Mouse (Mus musculus) embryonic facial prominence, embryonic 13.5 days (tissue): ENCODE data around the gene Lrrc4b. TPM values are rescaled to one million over a fixed set of nuclear protein-coding genes. Genes with fewer than 3 reads are reported as not detected.

Experiments used
- ATAC-seq: fragments of 200-750 bp; cut with Nextera tagmentation; 2 replicates; pipeline ENCODE4 v1.8.0; 2017; ENCODE audit warnings: low read depth; ENCODE audit not compliant: insufficient number of reproducible peaks, insufficient read depth, low FRiP score, low TSS enrichment
- H3K27ac ChIP-seq: fragments of 300-500 bp; sonication (generic); 2 replicates; pipeline ENCODE4 v1.5.1; 2015; ENCODE audit warnings: moderate library complexity, mild to moderate bottlenecking, inconsistent platforms
- H3K27me3 ChIP-seq: fragments of 300-500 bp; sonication (generic); 2 replicates; pipeline ENCODE4 v1.6.1; 2015; ENCODE audit warnings: mild to moderate bottlenecking, inconsistent platforms
- H3K36me3 ChIP-seq: fragments of 300-500 bp; sonication (generic); 2 replicates; pipeline ENCODE4 v1.6.1; 2015; ENCODE audit warnings: mild to moderate bottlenecking, inconsistent platforms
- H3K4me1 ChIP-seq: fragments of 300-500 bp; sonication (generic); 2 replicates; pipeline ENCODE4 v1.6.1; 2015; ENCODE audit warnings: inconsistent platforms
- H3K4me2 ChIP-seq: fragments of 300-500 bp; sonication (generic); 2 replicates; pipeline ENCODE4 v1.6.1; 2015; ENCODE audit warnings: moderate library complexity, mild to moderate bottlenecking, inconsistent platforms
- H3K4me3 ChIP-seq: fragments of 300-500 bp; sonication (generic); 2 replicates; pipeline ENCODE4 v1.5.1; 2015; ENCODE audit warnings: mild to moderate bottlenecking, inconsistent platforms
- H3K9ac ChIP-seq: fragments of 300-500 bp; sonication (generic); 2 replicates; pipeline ENCODE4 v1.6.1; 2015; ENCODE audit warnings: mild to moderate bottlenecking, inconsistent platforms
- H3K9me3 ChIP-seq: fragments of 300-500 bp; sonication (generic); 2 replicates; pipeline ENCODE4 v1.6.1; 2016; ENCODE audit warnings: inconsistent platforms
- WGBS: fragments of 180-500 bp; shearing (Covaris S2); methylation state at CpG from one replicate; pipeline ENCODE4 v1.1.7; 2015; ENCODE audit warnings: mixed read lengths; 5-methylcytosine and 5-hydroxymethylcytosine counted together
- polyA plus RNA-seq: library from polyadenylated mRNA; unstranded; fragments of >200 nt; fragmentation: Nextera tagmentation; extraction: Ambion mirVana; gene quantifications from 2 replicates; pipeline ENCODE4 v1.2.1, GENCODE M21; 2015

The Lrrc4b gene
- polyA plus RNA-seq, 1 experiment from 2014 or later = 1.5 TPM

DNA sequence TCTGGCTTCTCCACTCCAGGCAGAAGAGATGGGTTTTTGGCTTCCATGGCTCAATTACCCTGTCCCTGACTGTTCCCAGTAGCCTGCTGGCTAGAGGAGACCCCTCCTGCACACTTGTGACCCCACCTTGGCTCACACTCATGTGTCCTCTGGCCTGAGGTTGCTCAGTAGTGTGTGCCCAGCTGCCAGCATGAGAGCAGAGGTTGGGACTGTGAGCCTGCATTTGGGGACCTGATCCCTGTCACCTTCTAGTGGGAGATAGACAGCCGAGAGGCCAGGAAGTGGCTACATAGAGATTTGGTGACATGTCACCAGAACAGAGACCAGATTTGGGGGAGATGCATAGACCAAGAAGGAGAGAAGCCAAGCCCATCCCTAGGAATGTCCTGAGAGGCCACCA lies 8.4 kb downstream of the Lrrc4b start:
- Histone ChIP-seq H3K4me2 (no peak overlapping the region), H3K4me3 (no peak overlapping the region), H3K27ac (no peak overlapping the region), H3K9ac (no peak overlapping the region), H3K4me1 (peaks cover 7% of the 10 kb centered on the region), H3K9me3 (no peaks in the 10 kb centered on the region), H3K27me3 (peaks cover 67% of the 10 kb centered on the region), H3K36me3 (no peaks in the 10 kb centered on the region)
- 80% methylated on average over 1 of the region's 1 CpGs for WGBS
- no peak for ATAC-seq

DNA sequence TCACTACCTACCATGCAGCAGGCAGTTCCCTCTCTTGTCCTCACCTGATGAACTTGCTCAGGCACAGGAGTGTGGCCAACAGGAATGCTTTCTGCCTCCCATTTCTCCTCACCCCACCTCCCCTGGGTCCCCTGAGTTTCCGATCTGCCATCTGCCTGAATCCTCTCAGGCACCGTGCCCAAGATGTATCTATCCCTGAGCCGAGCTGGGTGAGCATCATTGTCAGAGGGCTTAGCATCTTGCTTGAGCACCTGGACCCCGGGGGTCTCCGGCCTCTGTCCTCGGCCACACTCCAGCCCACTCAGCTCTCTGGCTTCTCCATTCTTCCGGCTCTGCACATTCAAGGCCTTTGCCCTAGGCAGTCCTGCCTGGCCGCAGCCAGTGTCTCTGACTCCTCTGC lies 9.1 kb downstream of the Lrrc4b start:
- WGBS = 49% methylated on average over 8 of the region's 8 CpGs
- Histone ChIP-seq H3K36me3 (no peaks in the 10 kb centered on the region), H3K27me3 (peaks cover 67% of the 10 kb centered on the region), H3K27ac (no peak overlapping the region), H3K4me3 (no peak overlapping the region), H3K9me3 (no peaks in the 10 kb centered on the region), H3K4me1 (peaks cover 12% of the 10 kb centered on the region), H3K4me2 (no peak overlapping the region), H3K9ac (no peak overlapping the region)
- ATAC-seq = no peak

DNA sequence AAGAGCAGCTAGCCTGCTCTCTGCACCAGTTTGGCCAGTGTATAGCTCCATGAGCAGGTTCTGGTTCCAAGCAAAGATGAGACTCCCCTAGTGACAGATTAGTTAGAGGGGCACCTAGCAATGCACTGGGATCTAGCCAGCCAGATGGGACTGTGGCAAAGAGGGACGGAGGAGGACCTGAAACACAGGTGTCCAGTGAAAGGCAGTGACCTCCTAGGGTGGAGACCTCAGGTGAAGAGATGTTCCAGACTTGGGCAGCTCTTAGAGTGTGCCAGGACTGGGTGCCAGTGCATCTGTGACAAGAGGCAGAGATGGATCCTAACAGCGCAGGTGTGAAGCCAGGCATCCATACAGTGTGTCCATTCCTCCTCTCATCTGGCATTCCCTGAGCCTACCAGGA lies 10.9 kb downstream of the Lrrc4b start:
- Histone ChIP-seq H3K4me1 (peaks cover 24% of the 10 kb centered on the region), H3K9ac (no peak overlapping the region), H3K27ac (no peak overlapping the region), H3K36me3 (no peaks in the 10 kb centered on the region), H3K4me2 (no peak overlapping the region), H3K4me3 (no peak overlapping the region), H3K27me3 (peaks cover 79% of the 10 kb centered on the region), H3K9me3 (no peaks in the 10 kb centered on the region)
- 77% methylated on average over 2 of the region's 2 CpGs for WGBS
- ATAC-seq = no peak

DNA sequence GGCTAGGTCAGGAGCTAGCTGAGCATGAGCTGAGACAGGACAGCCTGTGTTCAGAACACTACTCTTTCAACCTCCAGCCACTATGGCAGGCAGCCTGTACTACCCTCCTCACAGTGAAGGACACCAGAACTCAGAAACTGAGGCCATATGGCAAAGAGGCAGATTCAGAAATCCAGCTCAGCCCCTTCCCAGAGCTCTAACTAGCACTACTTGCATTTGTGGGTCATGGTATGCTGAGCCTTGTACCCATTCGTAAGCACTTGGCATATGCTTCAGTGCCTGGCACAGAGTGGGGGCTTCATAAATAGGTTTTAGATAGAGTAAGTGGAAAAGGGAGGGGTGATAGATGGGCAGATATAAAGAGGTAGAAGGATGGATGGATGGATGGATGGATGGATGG lies 11.7 kb downstream of the Lrrc4b start:
- no peaks in the 10 kb centered on the region for H3K9me3 ChIP-seq
- H3K4me1 ChIP-seq = peaks cover 32% of the 10 kb centered on the region
- peaks cover 83% of the 10 kb centered on the region for H3K27me3 ChIP-seq
- H3K36me3 ChIP-seq = no peaks in the 10 kb centered on the region
- WGBS = 90% methylated on average over 1 of the region's 1 CpGs
- H3K27ac ChIP-seq = no peak overlapping the region
- H3K9ac ChIP-seq = no peak overlapping the region
- no peak overlapping the region for H3K4me3 ChIP-seq
- H3K4me2 ChIP-seq = no peak overlapping the region
- no peak for ATAC-seq

DNA sequence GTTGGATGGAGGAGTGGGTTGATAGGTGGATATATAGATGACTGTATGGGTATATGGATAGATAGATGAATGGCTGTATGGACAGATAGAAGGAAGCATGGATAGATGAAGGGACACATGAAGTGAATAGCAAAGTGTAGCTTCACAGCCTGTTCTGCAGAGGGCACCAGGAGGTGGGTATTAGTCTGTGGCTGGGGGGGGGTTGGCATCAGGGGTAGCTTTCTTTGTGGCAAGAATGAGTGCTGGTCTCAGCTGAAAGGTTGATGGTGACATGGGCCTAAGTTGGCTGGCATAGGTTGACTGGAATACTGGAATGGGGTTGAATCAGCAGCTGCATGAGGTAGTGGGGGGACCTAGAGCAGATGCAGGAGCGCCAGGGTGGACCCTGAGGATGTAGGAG lies 12.4 kb downstream of the Lrrc4b start:
- peak overlapping the region; percentile 61; the same call in 1 of the 2 replicates for H3K4me2 ChIP-seq
- H3K4me1 ChIP-seq = peaks cover 33% of the 10 kb centered on the region
- peak overlapping the region; percentile 71; the same call in 1 of the 2 replicates for H3K9ac ChIP-seq
- ATAC-seq = no peak
- H3K27me3 ChIP-seq = peaks cover 83% of the 10 kb centered on the region
- H3K4me3 ChIP-seq = no peak overlapping the region
- WGBS = 0% methylated on average over 1 of the region's 1 CpGs
- no peak overlapping the region for H3K27ac ChIP-seq
- no peaks in the 10 kb centered on the region for H3K9me3 ChIP-seq
- H3K36me3 ChIP-seq = no peaks in the 10 kb centered on the region

DNA sequence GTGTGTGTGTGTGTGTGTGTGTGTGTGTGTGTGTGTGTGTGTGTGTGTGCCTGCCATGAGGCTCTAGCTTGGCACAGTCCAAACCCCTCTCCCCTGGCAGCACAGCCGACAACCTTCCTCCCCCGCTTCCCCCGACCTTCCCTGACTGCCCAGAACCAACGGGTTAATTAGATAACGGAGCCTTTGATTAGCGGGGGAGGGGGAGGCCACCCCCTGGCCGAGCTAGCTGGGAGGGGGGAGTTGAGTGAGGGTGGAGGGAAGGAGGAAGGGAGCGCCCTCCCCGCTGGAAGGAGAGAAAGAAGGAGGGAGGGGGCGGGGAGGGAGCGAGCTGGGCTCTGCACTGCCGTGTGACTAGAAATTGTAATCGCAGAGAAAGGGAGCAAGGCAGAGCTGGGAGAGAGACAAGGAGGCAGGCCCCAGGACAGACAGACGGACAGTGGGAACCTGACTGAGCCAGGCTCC lies 12.9 kb downstream of the Lrrc4b start:
- Histone ChIP-seq H3K36me3 (no peaks in the 10 kb centered on the region), H3K4me3 (peak overlapping the region; percentile 45), H3K4me1 (peaks cover 33% of the 10 kb centered on the region), H3K4me2 (peak overlapping the region; percentile 61), H3K9me3 (no peaks in the 10 kb centered on the region), H3K9ac (peak overlapping the region; percentile 71), H3K27ac (no peak overlapping the region), H3K27me3 (peaks cover 88% of the 10 kb centered on the region)
- 1% methylated on average over 14 of the region's 14 CpGs for WGBS
- no peak for ATAC-seq

DNA sequence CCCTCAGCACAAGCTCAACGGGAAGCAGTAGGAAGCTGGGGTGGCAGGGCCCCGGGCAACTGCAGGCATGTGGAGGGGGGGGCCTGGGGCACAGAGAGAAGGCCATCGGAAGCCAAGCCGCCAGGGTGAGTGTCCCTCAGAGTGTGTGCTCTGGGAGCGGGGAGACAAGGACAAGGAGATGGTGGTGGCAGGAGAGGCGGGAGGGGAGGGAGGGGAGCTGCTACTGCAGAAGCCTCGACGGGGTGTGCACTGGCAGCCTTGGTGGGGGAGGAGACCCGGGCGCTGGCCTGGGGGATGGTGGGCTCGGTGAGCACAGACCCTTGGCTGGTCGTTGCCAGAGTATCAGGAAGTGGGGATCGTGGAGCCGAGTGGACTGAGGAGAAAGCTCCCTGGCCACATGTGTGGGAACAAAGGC lies 13.6 kb downstream of the Lrrc4b start:
- no peak for ATAC-seq
- Histone ChIP-seq H3K9me3 (no peaks in the 10 kb centered on the region), H3K4me2 (peak overlapping the region; percentile 61), H3K9ac (peak overlapping the region; percentile 71), H3K4me1 (peaks cover 33% of the 10 kb centered on the region), H3K27ac (no peak overlapping the region), H3K4me3 (peak overlapping the region; percentile 45), H3K27me3 (peaks cover 91% of the 10 kb centered on the region), H3K36me3 (no peaks in the 10 kb centered on the region)
- WGBS = 0% methylated on average over 14 of the region's 14 CpGs

DNA sequence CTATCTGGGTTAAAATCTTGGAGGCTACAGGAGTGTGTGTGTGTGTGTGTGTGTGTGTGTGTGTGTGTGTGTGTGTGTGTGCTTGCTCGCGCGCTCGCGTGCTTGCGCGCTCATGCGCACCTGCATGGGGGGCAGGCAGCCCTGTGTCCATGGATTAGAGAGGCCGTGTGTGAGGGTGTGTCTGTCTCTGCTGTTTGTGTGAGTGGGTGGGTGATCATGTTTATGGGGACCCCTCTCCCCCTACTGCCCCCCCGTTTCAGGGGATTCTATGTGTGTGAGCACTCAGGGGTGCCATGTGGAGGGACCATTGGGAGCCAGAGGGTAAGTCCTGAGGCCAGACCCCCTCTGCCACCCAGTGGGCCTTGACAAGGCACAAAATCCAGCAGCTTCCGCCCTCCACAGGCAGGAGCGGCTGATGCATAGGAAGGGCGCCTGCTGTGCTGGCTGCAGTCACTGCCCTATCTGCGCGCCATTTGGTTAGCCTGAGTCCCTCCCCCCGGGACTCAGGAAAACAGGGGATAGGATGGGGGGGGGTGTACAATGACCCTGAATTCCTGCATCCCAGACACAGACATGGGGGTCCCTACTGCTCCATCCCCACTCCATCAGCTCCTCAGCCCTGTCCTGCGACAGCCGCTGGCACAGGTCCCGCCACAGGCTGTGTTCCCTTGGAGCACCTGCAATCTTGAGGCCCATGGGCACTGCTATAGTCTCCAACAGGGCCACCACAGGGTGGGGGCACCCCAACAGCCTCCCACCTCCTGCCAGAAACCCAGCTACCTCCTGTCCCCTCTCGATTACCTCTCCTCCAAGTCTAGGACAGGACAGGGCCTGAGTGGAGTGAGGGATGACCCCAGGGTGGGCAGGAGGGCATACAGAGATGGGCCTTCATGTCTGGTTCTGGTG lies 14.7 kb downstream of the Lrrc4b start:
- H3K27me3 ChIP-seq = peaks cover 88% of the 10 kb centered on the region
- peak overlapping the region; percentile 61 for H3K4me2 ChIP-seq
- H3K9me3 ChIP-seq = no peaks in the 10 kb centered on the region
- H3K4me3 ChIP-seq = peak overlapping the region; percentile 45
- peak overlapping the region; percentile 71 for H3K9ac ChIP-seq
- peaks cover 33% of the 10 kb centered on the region for H3K4me1 ChIP-seq
- no peaks in the 10 kb centered on the region; the same call in 1 of the 2 replicates for H3K36me3 ChIP-seq
- 0 out of 2 replicates have a peak, but pooled peaks have one; percentile 27 for ATAC-seq
- 11% methylated on average over 20 of the region's 20 CpGs for WGBS
- no peak overlapping the region for H3K27ac ChIP-seq

DNA sequence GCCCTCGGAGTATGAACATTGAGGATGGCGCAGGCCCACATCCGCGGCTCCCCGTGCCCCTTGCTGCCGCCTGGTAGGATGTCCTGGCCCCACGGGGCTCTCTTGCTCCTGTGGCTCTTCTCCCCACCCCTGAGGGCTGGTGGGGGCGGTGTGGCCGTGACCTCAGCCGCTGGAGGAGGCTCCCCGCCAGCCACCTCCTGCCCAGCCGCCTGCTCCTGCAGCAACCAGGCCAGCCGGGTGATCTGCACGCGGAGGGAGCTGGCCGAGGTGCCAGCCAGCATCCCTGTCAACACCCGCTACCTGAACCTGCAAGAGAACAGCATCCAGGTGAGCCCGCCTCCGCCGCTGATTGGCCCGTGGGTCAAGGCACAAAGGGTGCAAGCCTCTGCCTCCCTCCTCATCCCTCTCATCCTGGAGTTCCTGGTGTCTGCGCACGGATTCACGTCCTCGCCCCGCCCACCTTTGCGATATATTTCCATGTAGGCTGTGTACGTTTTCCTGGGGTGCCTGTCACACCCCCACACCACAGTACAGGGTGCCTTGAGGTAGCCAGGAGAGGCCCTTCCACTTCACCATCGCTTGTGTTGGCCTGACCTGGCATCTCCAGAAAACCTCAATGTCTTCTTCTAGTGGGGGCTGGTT lies 16.2 kb downstream of the Lrrc4b start:
- no peak for ATAC-seq
- Histone ChIP-seq H3K36me3 (peaks cover 2% of the 10 kb centered on the region; the same call in 1 of the 2 replicates), H3K9ac (peak overlapping the region; percentile 55; the same call in 1 of the 2 replicates), H3K4me2 (0 out of 2 replicates have a peak overlapping the region, but pooled peaks have one; percentile 11), H3K27me3 (peaks cover 78% of the 10 kb centered on the region), H3K4me3 (no peak overlapping the region), H3K4me1 (peaks cover 33% of the 10 kb centered on the region), H3K9me3 (no peaks in the 10 kb centered on the region), H3K27ac (no peak overlapping the region)
- WGBS = 19% methylated on average over 29 of the region's 29 CpGs

DNA sequence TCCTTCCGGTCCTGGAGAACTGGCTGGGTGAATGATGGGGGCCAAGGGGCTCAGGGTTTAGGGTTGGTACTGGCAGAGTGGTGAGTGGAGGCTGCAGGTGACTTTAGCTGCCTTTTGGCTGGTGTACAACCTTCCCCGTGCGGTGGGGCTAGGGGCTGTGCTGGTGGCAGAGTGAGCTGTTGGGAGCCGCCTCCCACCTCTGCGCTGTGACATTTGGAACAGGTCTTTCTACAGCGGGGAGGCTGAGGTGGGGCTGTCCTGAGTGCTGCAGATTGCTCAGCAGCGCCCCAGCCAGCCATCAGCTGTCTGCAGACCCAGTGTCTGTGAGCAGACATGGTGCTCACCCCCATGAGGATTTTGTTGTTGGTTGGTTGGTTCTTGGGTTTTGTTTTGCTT lies 16.7 kb downstream of the Lrrc4b start:
- no peak for ATAC-seq
- Histone ChIP-seq H3K4me3 (no peak overlapping the region), H3K4me2 (no peak overlapping the region), H3K27me3 (peaks cover 73% of the 10 kb centered on the region), H3K9ac (no peak overlapping the region), H3K9me3 (no peaks in the 10 kb centered on the region), H3K27ac (no peak overlapping the region), H3K4me1 (peaks cover 33% of the 10 kb centered on the region), H3K36me3 (peaks cover 2% of the 10 kb centered on the region; the same call in 1 of the 2 replicates)
- WGBS = 27% methylated on average over 7 of the region's 7 CpGs

DNA sequence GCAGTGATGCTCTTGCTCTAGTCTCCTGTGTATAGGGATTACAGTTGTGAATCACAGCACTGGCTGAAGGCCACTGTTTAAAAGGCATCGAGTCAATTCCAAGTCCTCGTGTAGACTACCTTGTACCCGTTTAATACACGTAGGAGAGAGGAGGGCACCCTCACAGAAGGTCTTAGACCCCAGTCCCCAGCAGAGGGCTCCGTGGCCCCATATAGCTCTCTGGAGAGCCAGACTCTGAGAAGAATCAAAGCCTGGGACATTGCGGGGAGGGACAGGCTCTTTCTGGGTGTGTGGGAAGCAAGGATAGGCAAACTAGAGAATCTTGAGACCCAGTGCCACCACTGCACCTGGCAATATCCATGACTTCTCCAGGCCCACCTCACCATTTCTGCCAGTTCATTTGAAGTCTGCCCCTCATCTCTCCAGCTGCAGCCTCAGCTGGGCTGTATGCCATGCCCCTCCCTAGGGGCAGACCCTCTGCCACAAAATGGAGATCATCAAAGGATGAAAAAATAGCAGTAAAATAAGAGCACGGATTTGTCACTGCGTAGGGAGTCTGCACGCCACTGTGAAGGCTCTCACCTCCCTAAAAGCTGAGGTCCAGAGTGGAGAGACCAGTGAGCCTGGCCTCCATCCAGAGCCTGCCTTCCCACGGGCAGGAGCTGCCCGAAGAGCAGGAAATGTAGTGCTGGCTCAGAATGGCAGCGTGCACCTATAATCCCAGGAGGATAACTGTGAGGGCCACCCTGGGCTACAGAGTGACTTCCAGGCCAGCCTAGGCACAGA lies 17.4 kb downstream of the Lrrc4b start:
- WGBS = 55% methylated on average over 12 of the region's 12 CpGs
- Histone ChIP-seq H3K36me3 (peaks cover 2% of the 10 kb centered on the region; the same call in 1 of the 2 replicates), H3K4me3 (no peak overlapping the region), H3K27ac (no peak overlapping the region), H3K4me1 (peaks cover 33% of the 10 kb centered on the region), H3K9me3 (no peaks in the 10 kb centered on the region), H3K9ac (no peak overlapping the region), H3K4me2 (no peak overlapping the region), H3K27me3 (peaks cover 65% of the 10 kb centered on the region)
- ATAC-seq = no peak
